Mouse (Mus musculus): ENCODE measurements around the gene Agtrap. TPM values are rescaled to one million over a fixed set of nuclear protein-coding genes. Genes with fewer than 3 reads are reported as not detected.
A peak's percentile ranks its signal among the peaks of the same experiment; 100 is the strongest.
"Not testable (repeated sequence)": the region's sequence is repeated elsewhere in the genome, so short reads cannot be mapped to it uniquely, and the experiment has no call there.

Gene Agtrap
- 13.3 and 15.4 TPM in 2 replicates for polyA plus RNA-seq (2012; rRNA removed)

GRCm38 (mm10) chr4:148087907-148088527 is at the start of gene Agtrap:
Agtrap (minus strand) TSS chr4:148088031.
- WGBS = 7% methylated on average over 34 of the region's 34 CpGs
- peak; percentile 61 for DNase-seq (ENCODE audit: low read depth, low spot score)

GRCm38 (mm10) chr4:148137503-148137902 is 49.7 kb upstream of the Agtrap start:
- no peak for DNase-seq (ENCODE audit: low read depth, low spot score)
- WGBS = 63% methylated on average over 8 of the region's 8 CpGs

GRCm38 (mm10) chr4:148134988-148135387 is 47.2 kb upstream of the Agtrap start:
- WGBS = 58% methylated on average over 8 of the region's 8 CpGs
- no peak for DNase-seq (ENCODE audit: low read depth, low spot score)

- WGBS = 3% methylated on average over 21 of the region's 21 CpGs
- DNase-seq (ENCODE audit: low read depth, low spot score) = no peak
Observed at GRCm38 (mm10) chr4:148131497-148132081, 43.8 kb upstream of the Agtrap start.

GRCm38 (mm10) chr4:148130561-148131413 is 43.0 kb upstream of the Agtrap start, which contains the start of gene Draxin:
Draxin (minus strand) TSS chr4:148130698.
- no peak for DNase-seq (ENCODE audit: low read depth, low spot score)
- 1% methylated on average over 77 of the region's 87 CpGs for WGBS

- no peak for DNase-seq (ENCODE audit: low read depth, low spot score)
- WGBS = 3% methylated on average over 17 of the region's 18 CpGs
Observed at GRCm38 (mm10) chr4:148130133-148130532, 42.3 kb upstream of the Agtrap start, which contains the start of gene Mad2l2. Mad2l2 (plus strand) TSS chr4:148130384.

- 55% methylated on average over 2 of the region's 2 CpGs for WGBS
- no peak for DNase-seq (ENCODE audit: low read depth, low spot score)
Observed at GRCm38 (mm10) chr4:148128672-148129071, 40.8 kb upstream of the Agtrap start.

GRCm38 (mm10) chr4:148128241-148128640 is 40.4 kb upstream of the Agtrap start:
- 50% methylated on average over 1 of the region's 1 CpGs for WGBS
- no peak for DNase-seq (ENCODE audit: low read depth, low spot score)

GRCm38 (mm10) chr4:148122694-148123066 is 34.8 kb upstream of the Agtrap start:
- 41% methylated on average over 3 of the region's 3 CpGs for WGBS

GRCm38 (mm10) chr4:148121982-148122693 is 34.3 kb upstream of the Agtrap start:
- 32% methylated on average over 6 of the region's 6 CpGs for WGBS
- DNase-seq (ENCODE audit: low read depth, low spot score) = no peak

More at GRCm38 (mm10) chr4:148122694-148123066, 34.8 kb upstream of the Agtrap start:
- no peak for DNase-seq (ENCODE audit: low read depth, low spot score)

GRCm38 (mm10) chr4:148121362-148121761 is 33.5 kb upstream of the Agtrap start:
- WGBS = 74% methylated on average over 4 of the region's 4 CpGs
- no peak for DNase-seq (ENCODE audit: low read depth, low spot score)

GRCm38 (mm10) chr4:148120555-148120954 is 32.7 kb upstream of the Agtrap start:
- no peak for DNase-seq (ENCODE audit: low read depth, low spot score)
- 53% methylated on average over 9 of the region's 9 CpGs for WGBS

GRCm38 (mm10) chr4:148119578-148119977 is 31.7 kb upstream of the Agtrap start:
- DNase-seq (ENCODE audit: low read depth, low spot score) = not testable (repeated sequence)
- 73% methylated on average over 9 of the region's 9 CpGs for WGBS

- DNase-seq (ENCODE audit: low read depth, low spot score) = no peak
- 76% methylated on average over 4 of the region's 4 CpGs for WGBS
Observed at GRCm38 (mm10) chr4:148117392-148117791, 29.6 kb upstream of the Agtrap start.

GRCm38 (mm10) chr4:148116657-148117056 is 28.8 kb upstream of the Agtrap start:
- 71% methylated on average over 4 of the region's 4 CpGs for WGBS
- no peak for DNase-seq (ENCODE audit: low read depth, low spot score)

GRCm38 (mm10) chr4:148115467-148115866 is 27.6 kb upstream of the Agtrap start:
- WGBS = 5% methylated on average over 15 of the region's 15 CpGs
- DNase-seq (ENCODE audit: low read depth, low spot score) = no peak

GRCm38 (mm10) chr4:148114758-148115391 is 27.0 kb upstream of the Agtrap start:
- peak; percentile 70 for DNase-seq (ENCODE audit: low read depth, low spot score)
- 4% methylated on average over 15 of the region's 15 CpGs for WGBS

GRCm38 (mm10) chr4:148112519-148112918 is 24.7 kb upstream of the Agtrap start:
- WGBS = 40% methylated on average over 12 of the region's 12 CpGs
- DNase-seq (ENCODE audit: low read depth, low spot score) = no peak

GRCm38 (mm10) chr4:148109215-148109614 is 21.4 kb upstream of the Agtrap start:
- 80% methylated on average over 5 of the region's 5 CpGs for WGBS

More at GRCm38 (mm10) chr4:148109215-148109614, 21.4 kb upstream of the Agtrap start:
- DNase-seq (ENCODE audit: low read depth, low spot score) = no peak
